Mouse (Mus musculus): ENCODE measurements around the gene Plekhb1. TPM values are rescaled to one million over a fixed set of nuclear protein-coding genes. Genes with fewer than 3 reads are reported as not detected.
A peak's percentile ranks its signal among the peaks of the same experiment; 100 is the strongest.

Gene Plekhb1
- 3.9 and 4.0 TPM in 2 replicates for polyA plus RNA-seq (2011; ENCODE audit: insufficient read depth, insufficient read length, low read depth, missing spikeins)

GRCm38 (mm10) chr7:100662231-100662630, at the start of gene Plekhb1:
Plekhb1 (minus strand) TSS chr7:100662414.
- TF ChIP-seq CTCF (IDR thresholded peaks at IDR 0.05; ENCODE audit: low read depth, low read length) (no peak), POLR2A (IDR thresholded peaks at IDR 0.05; ENCODE audit: insufficient read depth, low read length) (no peak), EP300 (IDR thresholded peaks at IDR 0.05; ENCODE audit: insufficient read depth, low read depth, low read length) (no peak)

GRCm38 (mm10) chr7:100706883-100707480, 44.8 kb upstream of the Plekhb1 start:
- no peaks in the 10 kb centered on the region for H3K27me3 ChIP-seq (ENCODE audit: control insufficient read depth, insufficient read depth, low read length, poor library complexity, severe bottlenecking)
- H3K9ac ChIP-seq (ENCODE audit: low read depth, poor library complexity, severe bottlenecking) = peak overlapping the region; percentile 84
- peak overlapping the region; percentile 93 for H3K4me3 ChIP-seq (ENCODE audit: low read depth, low read length)
- TF ChIP-seq CTCF (IDR thresholded peaks at IDR 0.05; ENCODE audit: low read depth, low read length) (no peak), POLR2A (IDR thresholded peaks at IDR 0.05; ENCODE audit: insufficient read depth, low read length) (no peak), EP300 (IDR thresholded peaks at IDR 0.05; ENCODE audit: insufficient read depth, low read depth, low read length) (no peak)
- peak overlapping the region; percentile 73 for H3K27ac ChIP-seq (ENCODE audit: insufficient read depth, low read length)
- no peaks in the 10 kb centered on the region for H3K36me3 ChIP-seq (ENCODE audit: control insufficient read depth, insufficient read depth, low read length, poor library complexity, severe bottlenecking)
- peaks cover 3% of the 10 kb centered on the region for H3K4me1 ChIP-seq (ENCODE audit: control insufficient read depth, insufficient read depth, low read length)
- no peaks in the 10 kb centered on the region for H3K9me3 ChIP-seq (replicated peaks; ENCODE audit: control insufficient read depth, insufficient read depth, low read length, poor library complexity, severe bottlenecking)

More at GRCm38 (mm10) chr7:100662231-100662630, at the start of gene Plekhb1:
- no peaks in the 10 kb centered on the region for H3K4me1 ChIP-seq (ENCODE audit: control insufficient read depth, insufficient read depth, low read length)
- no peaks in the 10 kb centered on the region for H3K36me3 ChIP-seq (ENCODE audit: control insufficient read depth, insufficient read depth, low read length, poor library complexity, severe bottlenecking)
- no peaks in the 10 kb centered on the region for H3K9me3 ChIP-seq (replicated peaks; ENCODE audit: control insufficient read depth, insufficient read depth, low read length, poor library complexity, severe bottlenecking)
- no peaks in the 10 kb centered on the region for H3K27me3 ChIP-seq (ENCODE audit: control insufficient read depth, insufficient read depth, low read length, poor library complexity, severe bottlenecking)
- no peak within 1 kb of the TSS for H3K9ac ChIP-seq (ENCODE audit: low read depth, poor library complexity, severe bottlenecking)
- H3K27ac ChIP-seq (ENCODE audit: insufficient read depth, low read length) = 0 out of 2 replicates have a peak within 1 kb of the TSS, but pooled peaks have one; percentile 11
- H3K4me3 ChIP-seq (ENCODE audit: low read depth, low read length) = no peak within 1 kb of the TSS

- H3K9me3 ChIP-seq (replicated peaks; ENCODE audit: control insufficient read depth, insufficient read depth, low read length, poor library complexity, severe bottlenecking) = no peaks in the 10 kb centered on the region
- H3K27me3 ChIP-seq (ENCODE audit: control insufficient read depth, insufficient read depth, low read length, poor library complexity, severe bottlenecking) = no peaks in the 10 kb centered on the region
- TF ChIP-seq EP300 (IDR thresholded peaks at IDR 0.05; ENCODE audit: insufficient read depth, low read depth, low read length) (0 out of 2 replicates have a peak, but pooled peaks have one; percentile 22), CTCF (IDR thresholded peaks at IDR 0.05; ENCODE audit: low read depth, low read length) (no peak), POLR2A (IDR thresholded peaks at IDR 0.05; ENCODE audit: insufficient read depth, low read length) (peak; percentile 15)
- peak within 1 kb of the TSS; percentile 92 for H3K27ac ChIP-seq (ENCODE audit: insufficient read depth, low read length)
- peak within 1 kb of the TSS; percentile 84 for H3K9ac ChIP-seq (ENCODE audit: low read depth, poor library complexity, severe bottlenecking)
- no peaks in the 10 kb centered on the region for H3K36me3 ChIP-seq (ENCODE audit: control insufficient read depth, insufficient read depth, low read length, poor library complexity, severe bottlenecking)
- peak within 1 kb of the TSS; percentile 93 for H3K4me3 ChIP-seq (ENCODE audit: low read depth, low read length)
- H3K4me1 ChIP-seq (ENCODE audit: control insufficient read depth, insufficient read depth, low read length) = peaks cover 3% of the 10 kb centered on the region
These were observed 44.1 kb upstream of the Plekhb1 start, which contains the start of gene Fam168a for GRCm38 (mm10) chr7:100706143-100706841. Fam168a (plus strand) TSS chr7:100706635.

GRCm38 (mm10) chr7:100699771-100700770, 37.9 kb upstream of the Plekhb1 start:
- H3K27ac ChIP-seq (ENCODE audit: insufficient read depth, low read length) = peak overlapping the region; percentile 84
- H3K9me3 ChIP-seq (replicated peaks; ENCODE audit: control insufficient read depth, insufficient read depth, low read length, poor library complexity, severe bottlenecking) = no peaks in the 10 kb centered on the region
- no peaks in the 10 kb centered on the region for H3K27me3 ChIP-seq (ENCODE audit: control insufficient read depth, insufficient read depth, low read length, poor library complexity, severe bottlenecking)
- no peak overlapping the region for H3K4me3 ChIP-seq (ENCODE audit: low read depth, low read length)
- peak; percentile 63; the same call in 1 of the 2 replicates for TF ChIP-seq EP300 (IDR thresholded peaks at IDR 0.05; ENCODE audit: insufficient read depth, low read depth, low read length)
- TF ChIP-seq POLR2A (IDR thresholded peaks at IDR 0.05; ENCODE audit: insufficient read depth, low read length) = no peak
- H3K4me1 ChIP-seq (ENCODE audit: control insufficient read depth, insufficient read depth, low read length) = peaks cover 5% of the 10 kb centered on the region
- H3K36me3 ChIP-seq (ENCODE audit: control insufficient read depth, insufficient read depth, low read length, poor library complexity, severe bottlenecking) = no peaks in the 10 kb centered on the region
- H3K9ac ChIP-seq (ENCODE audit: low read depth, poor library complexity, severe bottlenecking) = no peak overlapping the region

- Histone ChIP-seq H3K4me1 (ENCODE audit: control insufficient read depth, insufficient read depth, low read length) (no peaks in the 10 kb centered on the region), H3K27me3 (ENCODE audit: control insufficient read depth, insufficient read depth, low read length, poor library complexity, severe bottlenecking) (no peaks in the 10 kb centered on the region), H3K9ac (ENCODE audit: low read depth, poor library complexity, severe bottlenecking) (no peak overlapping the region), H3K36me3 (ENCODE audit: control insufficient read depth, insufficient read depth, low read length, poor library complexity, severe bottlenecking) (no peaks in the 10 kb centered on the region), H3K9me3 (replicated peaks; ENCODE audit: control insufficient read depth, insufficient read depth, low read length, poor library complexity, severe bottlenecking) (no peaks in the 10 kb centered on the region), H3K27ac (ENCODE audit: insufficient read depth, low read length) (no peak overlapping the region), H3K4me3 (ENCODE audit: low read depth, low read length) (no peak overlapping the region)
- TF ChIP-seq POLR2A (IDR thresholded peaks at IDR 0.05; ENCODE audit: insufficient read depth, low read length) (no peak), EP300 (IDR thresholded peaks at IDR 0.05; ENCODE audit: insufficient read depth, low read depth, low read length) (no peak), CTCF (IDR thresholded peaks at IDR 0.05; ENCODE audit: low read depth, low read length) (no peak)
These were observed 31.0 kb upstream of the Plekhb1 start for GRCm38 (mm10) chr7:100693199-100693598.

All from ES-Bruce4 (cell line).